Mouse (Mus musculus) brain, embryonic 14.5 days (tissue): ENCODE measurements around the gene Gm44965. TPM values are rescaled to one million over a fixed set of nuclear protein-coding genes. Genes with fewer than 3 reads are reported as not detected.

Experiments used
- DNase-seq: peaks from one replicate; pipeline ENCODE4 v3.0.0-alpha.2; 2011; ENCODE audit warnings: low read depth
- CTCF ChIP-seq: fragments of 200-500 bp; IDR thresholded peaks from 2 replicates; pipeline ENCODE4 v1.5.1; 2012; ENCODE audit warnings: inconsistent platforms, mild to moderate bottlenecking, moderate library complexity, borderline replicate concordance; ENCODE audit not compliant: insufficient read depth, insufficient read length; ENCODE audit errors: extremely low read depth
- POLR2A ChIP-seq: fragments of 200-500 bp; IDR thresholded peaks from 2 replicates; pipeline ENCODE4 v1.6.1; 2012; ENCODE audit warnings: mild to moderate bottlenecking, inconsistent platforms, borderline replicate concordance; ENCODE audit not compliant: poor library complexity, insufficient read depth, insufficient read length, severe bottlenecking; ENCODE audit errors: extremely low read depth
- polyA plus RNA-seq: library from polyadenylated mRNA; depleted of rRNA; stranded (reverse); fragments of >200 nt; gene quantifications from 2 replicates; pipeline ENCODE4 v1.2.3, GENCODE M21; 2012; rRNA removed

The Gm44965 gene
- polyA plus RNA-seq, result not detected in 2 replicates

DNA sequence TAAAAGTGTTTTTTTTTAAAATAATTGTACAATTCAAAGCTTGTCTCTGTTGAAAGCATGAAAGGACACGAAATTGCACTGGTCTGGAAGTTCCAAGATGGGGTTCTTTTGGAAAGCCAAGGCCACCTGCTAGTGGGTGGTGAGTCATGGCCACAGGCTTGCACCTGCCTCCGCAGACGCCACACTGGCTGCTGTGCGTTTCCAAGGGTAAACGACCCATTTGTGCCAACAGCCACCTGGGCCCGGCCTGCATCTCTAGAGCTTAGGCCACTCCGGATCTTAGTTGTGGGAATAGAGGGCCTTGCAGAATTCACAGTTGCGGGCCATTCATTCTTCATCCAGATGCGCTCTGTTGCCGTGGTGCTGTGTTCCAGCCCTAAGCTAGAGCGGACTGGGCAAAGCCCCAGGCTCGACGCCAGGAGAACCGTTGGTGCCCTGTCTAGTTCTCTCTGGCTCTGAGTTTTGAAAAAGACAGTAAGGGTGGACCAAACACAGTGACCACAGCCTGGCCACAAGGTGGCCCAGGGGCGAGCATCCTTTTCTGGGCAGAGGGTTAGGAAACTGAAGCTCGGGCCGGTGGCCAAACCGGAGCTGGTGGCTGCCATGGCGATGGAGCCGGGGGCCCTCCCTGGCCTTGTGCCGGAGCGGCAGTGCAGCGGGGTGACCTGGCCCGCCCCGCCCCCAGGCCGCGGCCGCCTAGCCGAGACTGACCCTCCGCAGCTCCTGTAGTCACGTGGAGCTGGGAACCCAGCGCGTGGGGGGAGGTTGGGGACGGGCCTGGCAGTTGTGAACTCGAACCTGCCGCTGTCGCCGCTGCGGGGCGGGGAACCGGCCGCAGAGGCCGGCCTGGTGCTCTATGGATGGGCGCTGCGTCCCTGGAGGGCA lies at the start of gene Gm44965, which contains the start of gene Repin1:
Gene Gm44965, plus strand, starts transcription at position 784 of the 885 bp plus-strand sequence.
Gene Repin1, plus strand, starts transcription at position 726 of the 885 bp plus-strand sequence.
- DNase-seq, result peak; percentile 96
- TF ChIP-seq CTCF (peak; percentile 45; the same call in 1 of the 2 replicates), POLR2A (0 out of 2 replicates have a peak, but pooled peaks have one; percentile 61)

DNA sequence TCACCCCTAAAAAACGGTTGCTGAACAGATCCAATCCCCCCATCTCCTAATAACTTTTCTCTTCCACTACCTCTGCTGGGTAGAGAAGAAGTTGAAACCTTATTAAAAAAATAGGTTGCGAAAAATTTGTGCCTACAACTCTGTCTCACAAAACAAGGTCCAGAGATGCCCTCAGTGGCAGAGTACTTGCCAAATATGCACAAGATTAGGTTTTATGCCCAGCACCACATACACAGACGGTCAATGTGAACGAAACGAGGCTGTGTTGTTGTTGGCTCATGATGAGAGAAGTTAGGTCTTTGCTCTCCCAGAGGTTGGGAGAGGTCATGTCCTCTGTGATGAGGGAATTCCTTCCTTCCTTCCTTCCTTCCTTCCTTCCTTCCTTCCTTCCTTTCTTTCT lies 48.5 kb upstream of the Gm44965 start:
- DNase-seq, result no peak
- no peak for TF ChIP-seq CTCF
- no peak for TF ChIP-seq POLR2A

DNA sequence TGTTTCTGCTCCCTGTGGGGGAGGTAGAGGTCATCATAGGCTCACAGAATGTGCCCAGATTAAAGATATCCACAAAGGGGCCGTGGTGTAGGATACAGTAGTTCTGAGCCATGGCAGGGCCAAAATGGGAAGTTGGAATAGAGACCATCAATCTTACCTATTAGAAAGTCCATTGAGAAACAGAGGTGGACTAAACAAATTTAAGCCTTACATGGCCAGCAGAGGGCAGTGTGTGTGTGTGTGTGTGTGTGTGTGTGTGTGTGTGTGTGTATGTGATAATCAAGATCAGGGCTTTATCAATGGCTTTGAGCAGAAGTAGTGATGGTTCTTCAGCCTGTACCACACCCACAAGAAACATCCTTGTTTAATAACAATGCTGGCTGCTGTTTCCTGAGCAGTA lies 47.5 kb upstream of the Gm44965 start:
- DNase-seq, result peak; percentile 53
- TF ChIP-seq CTCF (peak; percentile 52; the same call in 1 of the 2 replicates), POLR2A (no peak)

DNA sequence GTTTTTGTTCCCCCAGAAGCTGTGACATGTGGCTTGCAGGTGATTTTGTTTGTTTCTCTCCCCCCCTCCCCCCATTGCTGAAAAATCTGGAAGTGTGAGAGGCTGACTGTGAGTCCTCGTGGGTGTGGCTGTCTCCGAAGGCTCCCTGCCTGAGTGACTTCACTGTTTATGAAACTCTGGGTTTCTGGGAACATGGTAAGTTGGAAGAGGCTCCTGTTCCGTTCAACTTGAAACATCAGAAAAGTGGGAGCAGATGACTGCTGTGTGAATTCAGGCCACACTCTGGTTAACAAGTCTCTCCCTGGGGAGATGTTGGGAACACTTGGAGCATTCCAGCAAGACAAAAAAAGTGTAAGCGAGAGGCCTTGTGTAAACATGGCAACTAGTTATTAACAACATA lies 46.9 kb upstream of the Gm44965 start:
- TF ChIP-seq POLR2A (no peak), CTCF (no peak)
- DNase-seq, result no peak

DNA sequence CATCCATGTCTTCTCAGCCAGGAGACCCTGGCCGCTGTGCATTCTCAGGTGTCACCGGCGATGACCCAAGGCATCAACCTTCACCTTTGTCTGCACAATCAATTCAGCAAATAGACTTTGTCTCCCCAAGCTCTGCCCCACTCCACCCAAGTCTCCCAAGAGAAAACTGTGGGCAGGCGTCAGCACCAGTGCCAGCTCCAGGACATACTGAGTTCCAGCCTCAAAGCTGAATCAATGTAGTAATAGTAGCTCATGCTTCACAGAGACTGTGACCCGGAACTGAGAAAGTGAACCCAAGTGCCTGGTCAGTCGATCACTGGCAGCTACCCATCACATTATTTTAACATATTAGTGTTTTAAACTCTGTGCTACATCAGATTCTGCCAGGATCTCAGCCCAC lies 45.4 kb upstream of the Gm44965 start:
- TF ChIP-seq POLR2A, result no peak
- no peak for TF ChIP-seq CTCF
- DNase-seq, result no peak

DNA sequence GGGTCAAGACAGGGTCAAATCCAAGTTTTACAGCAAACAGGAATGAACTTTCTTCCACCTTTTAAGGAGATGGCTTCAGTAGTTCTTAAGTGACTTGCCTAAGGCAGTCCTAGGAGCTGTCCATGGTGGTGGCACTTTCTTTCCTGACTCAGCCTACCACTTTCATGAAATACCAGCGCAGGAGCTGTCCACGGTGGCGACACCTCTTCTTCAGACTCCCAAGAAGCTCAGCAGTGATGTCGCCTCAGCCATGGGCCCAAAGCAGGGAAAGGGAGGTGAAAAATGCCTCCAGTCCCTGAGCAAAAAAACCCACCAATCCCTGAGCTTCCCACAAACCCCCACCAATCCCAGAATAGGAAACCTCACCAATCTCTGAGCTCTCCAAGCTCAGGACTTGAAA lies 40.8 kb upstream of the Gm44965 start:
- DNase-seq, result no peak

DNA sequence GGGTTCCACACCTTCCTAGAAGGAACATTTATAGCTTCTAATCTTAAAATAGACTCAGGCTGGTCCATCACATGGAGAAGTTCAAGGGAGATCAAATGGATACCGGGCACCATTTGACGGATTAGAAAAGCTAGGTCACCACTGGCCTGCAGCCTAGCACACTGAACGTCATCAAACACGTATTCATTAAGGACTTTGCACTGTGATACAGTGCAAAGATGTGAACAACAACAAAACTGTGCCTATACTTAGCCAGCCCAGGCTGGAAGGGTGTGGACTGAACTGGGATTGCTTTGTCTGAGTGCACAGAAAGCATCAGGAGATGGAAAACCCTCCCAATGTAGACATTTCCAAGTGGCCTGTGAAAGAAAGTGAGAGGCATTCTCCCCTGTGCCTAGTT lies 39.9 kb upstream of the Gm44965 start:
- TF ChIP-seq POLR2A, result no peak
- TF ChIP-seq CTCF, result no peak
- DNase-seq, result no peak

More for the DNA sequence above, 40.8 kb upstream of the Gm44965 start:
- TF ChIP-seq CTCF (no peak), POLR2A (no peak)

DNA sequence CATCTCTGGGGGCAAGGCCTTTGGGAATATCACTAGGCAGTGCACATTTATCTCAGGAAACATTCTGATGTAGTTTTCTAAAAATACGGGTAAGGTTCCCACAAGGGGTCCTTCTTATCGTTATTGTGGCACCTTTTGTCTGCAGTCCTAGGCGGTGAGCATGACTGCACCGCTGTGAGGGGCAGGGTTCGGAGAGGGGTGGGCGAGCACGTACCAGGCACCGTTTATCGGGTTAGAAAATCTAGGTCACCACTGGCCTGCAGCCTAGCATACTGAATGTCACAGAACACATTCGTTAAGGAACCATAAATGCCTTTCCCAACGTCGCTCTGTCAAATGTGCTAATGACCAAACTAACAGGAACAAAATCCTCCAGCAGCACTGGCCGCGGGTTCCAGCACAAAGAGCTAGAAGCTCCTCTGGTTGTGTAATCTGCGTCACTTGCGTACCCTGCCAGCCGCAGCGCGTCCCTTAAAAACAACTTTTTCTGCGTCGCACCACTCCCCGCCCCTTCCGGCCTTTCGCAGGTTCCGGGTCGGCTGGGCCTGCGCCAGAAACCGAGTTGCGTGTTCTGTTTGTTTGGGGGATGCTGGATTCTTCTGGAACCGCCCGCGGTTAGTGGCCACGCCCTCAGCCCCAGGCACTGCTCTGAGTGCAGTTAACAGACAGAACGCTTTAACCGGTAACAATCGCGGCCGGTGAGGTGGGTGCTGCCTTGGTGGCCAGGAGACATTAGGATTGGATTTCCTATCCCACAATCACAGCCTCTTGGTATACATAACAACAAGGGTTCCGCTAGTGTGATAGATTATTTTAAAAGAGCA lies 39.2 kb upstream of the Gm44965 start, which contains the start of gene Lrrc61:
Gene Lrrc61, plus strand, starts transcription at position 517 of the 824 bp plus-strand sequence.
- DNase-seq, result peak; percentile 99
- no peak for TF ChIP-seq CTCF
- TF ChIP-seq POLR2A, result peak; percentile 66; the same call in 1 of the 2 replicates

DNA sequence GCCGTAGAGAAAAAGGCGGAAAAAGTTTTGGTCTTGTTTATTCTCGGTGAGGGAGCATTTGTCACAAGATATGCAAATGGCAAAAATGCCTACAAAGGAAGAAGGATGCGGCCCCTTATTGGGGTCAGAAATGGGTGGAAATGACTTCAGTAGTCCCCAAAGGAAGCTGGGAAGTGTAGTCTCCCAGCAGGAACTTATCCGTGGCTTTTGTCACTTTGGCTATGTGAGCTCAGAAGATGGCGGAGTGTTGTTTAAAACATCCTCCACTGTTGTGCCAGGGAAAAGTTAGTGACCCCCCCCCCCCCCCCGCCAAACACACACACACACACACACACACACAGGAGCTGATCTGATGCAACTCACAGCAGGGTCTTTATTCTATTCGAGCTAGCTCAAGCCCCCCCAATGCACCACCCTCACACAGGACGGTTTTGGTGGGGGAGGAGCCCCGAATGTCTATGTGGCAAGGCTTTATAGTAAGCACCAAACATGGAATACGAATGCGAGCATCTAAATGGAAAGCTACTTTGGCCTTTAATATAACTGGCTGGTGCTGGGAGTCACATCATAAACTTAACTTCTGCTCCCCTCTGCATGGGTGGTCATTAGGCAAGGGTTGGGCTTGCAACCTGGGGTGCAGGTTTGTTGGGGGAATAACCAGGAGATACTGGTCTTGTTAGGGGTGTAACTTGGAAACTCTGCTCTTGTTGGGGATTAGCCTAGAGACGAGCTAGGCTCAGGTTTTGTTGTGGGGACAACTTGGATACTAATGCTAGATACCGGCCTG lies 38.4 kb upstream of the Gm44965 start:
- peak; percentile 97 for DNase-seq
- TF ChIP-seq CTCF, result no peak
- peak; percentile 28; the same call in 1 of the 2 replicates for TF ChIP-seq POLR2A

DNA sequence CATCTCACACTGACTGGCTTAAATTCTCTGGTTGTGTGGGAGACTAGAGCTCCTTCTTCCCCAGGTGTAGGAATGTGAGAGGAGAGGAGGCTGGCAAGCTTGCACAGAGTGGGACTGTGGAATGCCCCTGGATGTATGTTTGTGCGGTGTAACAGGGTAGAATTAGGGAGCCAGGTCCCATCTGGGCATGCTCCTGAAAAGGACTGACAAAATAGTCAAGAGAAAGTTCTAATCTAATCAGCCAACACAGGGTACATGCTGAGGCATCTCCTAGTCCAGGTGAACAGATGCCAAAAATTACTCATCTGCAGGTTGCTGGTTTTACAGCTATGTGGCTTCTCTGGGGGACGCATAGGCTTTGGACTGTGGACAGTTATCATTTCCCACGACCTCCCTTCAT lies 37.8 kb upstream of the Gm44965 start:
- no peak for TF ChIP-seq POLR2A
- no peak for DNase-seq
